ENCODE assay signal across 20 mouse cellular contexts in the genomic region with DNA sequence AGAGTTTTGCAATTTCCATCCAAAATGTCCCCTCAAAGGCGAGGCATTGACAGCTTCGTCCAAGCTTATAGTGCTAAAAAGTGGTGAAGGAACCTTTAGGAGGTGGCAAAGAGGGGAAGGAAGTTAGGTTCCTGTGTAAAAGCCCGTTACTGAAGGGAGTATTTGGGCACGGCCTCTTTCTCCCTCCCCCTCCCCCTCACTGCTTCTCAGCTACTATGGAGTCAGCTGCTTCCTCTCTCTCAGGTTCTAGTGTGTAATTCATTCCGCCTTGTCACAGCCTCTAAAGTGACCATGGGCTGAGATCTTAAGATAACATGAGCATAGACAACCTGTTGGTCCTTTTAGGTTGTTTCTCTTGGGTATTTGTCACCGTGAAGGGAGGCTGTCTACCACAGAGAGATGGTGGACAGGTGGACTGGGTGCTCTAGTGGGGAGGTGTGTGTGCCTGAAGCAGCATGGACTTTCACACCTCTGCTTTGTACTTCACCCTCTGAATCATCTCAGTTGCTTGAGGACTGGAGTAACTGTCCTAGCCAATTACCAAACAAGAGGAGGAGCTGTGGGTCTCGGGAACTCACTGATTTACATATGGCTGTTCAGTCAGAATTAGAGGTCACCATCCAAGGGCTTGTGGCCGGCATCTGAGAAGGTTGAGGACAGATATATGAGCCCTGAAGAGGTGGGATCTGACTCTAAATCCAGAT.
DNase-seq lines count a peak whose midpoint lies in the region; ATAC-seq lines count a peak whose summit lies in the region.
"Had no signal": no experiment of that assay in that cellular context is flagged by ENCODE, and none has a peak within 500 bp of the region (broad histone marks: within the 10 kb centered on the region; RNA-seq: fewer than 3 reads in every experiment).

No protein-coding gene starts in this region.

- peak; percentile 88 to 90 for ATAC-seq in hematopoietic stem cell, adult 5-6 weeks (replicated peaks in 1 of 2; ENCODE audit: insufficient read depth in 1 of 2, low FRiP score in 2 of 2, low TSS enrichment in 1 of 2, low read depth in 1 of 2, poor library complexity in 2 of 2, severe bottlenecking in 2 of 2)
- ATAC-seq: activated CD4-positive, CD25-positive, alpha-beta regulatory T cell, adult 4 months; forebrain, embryonic 13.5 days; forebrain, postnatal 0 days; hindbrain, embryonic 16.5 days; Patski had no signal

- DNase-seq in heart, adult 11 months, result peak; percentile 61
- no peak for DNase-seq in heart, adult 18-20 months
- peak; percentile 6 for DNase-seq in thymus, postnatal 14 days
- no peak for DNase-seq in thymus, adult 18-20 months
- peak; percentile 4 to 18 for DNase-seq in natural killer cell, adult 2 months (ENCODE audit: low spot score in 2 of 2)
- no peak for DNase-seq in lung, postnatal 14 days
- DNase-seq in ovary, postnatal 14 days (ENCODE audit: low spot score), result no peak
- DNase-seq: adrenal gland, postnatal 14 days; cerebellum, adult 18-20 months; cerebellum, adult 9-11 months; cerebellum, postnatal 36 days; forebrain, postnatal 0 days; gastrocnemius, adult 2 months; gastrocnemius, postnatal 25 days; heart, postnatal 36 days had no signal

Comparison
In these comparisons a context has a peak if more than half of its experiments do, and no peak if none do; other contexts are left out.
1. DNase-seq: peak in heart, adult 11 months (single experiment), thymus, postnatal 14 days (single experiment) and natural killer cell, adult 2 months (2 of 2); none in heart, adult 18-20 months (0 of 2), thymus, adult 18-20 months (0 of 2), lung, postnatal 14 days (single experiment) and ovary, postnatal 14 days (single experiment).